Comparison of ENCODE assay signal across 9 mouse cellular contexts in genomic region chrX:159526388-159526787, GRCm38 (mm10). TPM values are rescaled to one million over a fixed set of nuclear protein-coding genes. Genes with fewer than 3 reads are reported as not detected.
DNase-seq lines count a peak whose midpoint lies in the region; ATAC-seq and TF ChIP-seq lines count a peak whose summit lies in the region.
"Had no signal": no experiment of that assay in that cellular context is flagged by ENCODE, and none has a peak within 500 bp of the region (broad histone marks: within the 10 kb centered on the region; RNA-seq: fewer than 3 reads in every experiment).

TSS of gene Bclaf3 (plus strand) at chrX:159526688.

- WGBS in hindbrain, embryonic 10.5 days = 90% methylated on average over 6 of the region's 6 CpGs
- 91% methylated on average over 6 of the region's 6 CpGs for WGBS in hindbrain, postnatal 0 days
- WGBS in embryonic facial prominence, embryonic 14.5 days = 73% methylated on average over 6 of the region's 6 CpGs
- WGBS in limb, embryonic 12.5 days = 83% methylated on average over 6 of the region's 6 CpGs

- H3K4me2 ChIP-seq in hindbrain, postnatal 0 days (ENCODE audit: low read depth, low read length) = no peak within 1 kb of the TSS
- no peak within 1 kb of the TSS for H3K4me2 ChIP-seq in embryonic facial prominence, embryonic 14.5 days (ENCODE audit: low read depth, low read length)
- H3K4me2 ChIP-seq in limb, embryonic 12.5 days = no peak within 1 kb of the TSS

- no peak within 1 kb of the TSS for H3K4me3 ChIP-seq in hindbrain, embryonic 10.5 days
- no peak within 1 kb of the TSS for H3K4me3 ChIP-seq in hindbrain, postnatal 0 days (ENCODE audit: low read length)
- H3K4me3 ChIP-seq in E14TG2a.4 (replicated peaks; ENCODE audit: low read length) = peak within 1 kb of the TSS; percentile 76
- no peak within 1 kb of the TSS for H3K4me3 ChIP-seq in embryonic facial prominence, embryonic 14.5 days (ENCODE audit: low read depth, low read length)
- H3K4me3 ChIP-seq in limb, embryonic 12.5 days (replicated peaks) = no peak within 1 kb of the TSS

- peaks cover 28% of the 10 kb centered on the region for H3K27me3 ChIP-seq in hindbrain, embryonic 10.5 days (ENCODE audit: insufficient read depth, poor library complexity, severe bottlenecking)
- H3K27me3 ChIP-seq in hindbrain, postnatal 0 days (ENCODE audit: insufficient read depth, low read length) = no peaks in the 10 kb centered on the region
- H3K27me3 ChIP-seq in E14TG2a.4 (ENCODE audit: insufficient read depth, low read length) = no peaks in the 10 kb centered on the region
- H3K27me3 ChIP-seq in embryonic facial prominence, embryonic 14.5 days (replicated peaks; ENCODE audit: control insufficient read depth, insufficient read depth, low read length) = no peaks in the 10 kb centered on the region; the same call in 1 of the 2 replicates
- H3K27me3 ChIP-seq in limb, embryonic 12.5 days = peaks cover 22% of the 10 kb centered on the region; the same call in 1 of the 2 replicates

- H3K9me3 ChIP-seq in hindbrain, embryonic 10.5 days = no peaks in the 10 kb centered on the region
- H3K9me3 ChIP-seq in hindbrain, postnatal 0 days (ENCODE audit: low read length) = no peaks in the 10 kb centered on the region
- no peaks in the 10 kb centered on the region for H3K9me3 ChIP-seq in E14TG2a.4 (ENCODE audit: low read length)
- H3K9me3 ChIP-seq in embryonic facial prominence, embryonic 14.5 days (ENCODE audit: control insufficient read depth, low read length) = no peaks in the 10 kb centered on the region
- no peaks in the 10 kb centered on the region for H3K9me3 ChIP-seq in limb, embryonic 12.5 days

- H3K4me1 ChIP-seq in hindbrain, embryonic 10.5 days (replicated peaks) = no peaks in the 10 kb centered on the region
- H3K4me1 ChIP-seq in hindbrain, postnatal 0 days (ENCODE audit: insufficient read depth, low read length) = no peaks in the 10 kb centered on the region
- H3K4me1 ChIP-seq in E14TG2a.4 (replicated peaks; ENCODE audit: low read depth, low read length) = peaks cover 46% of the 10 kb centered on the region
- no peaks in the 10 kb centered on the region for H3K4me1 ChIP-seq in embryonic facial prominence, embryonic 14.5 days (ENCODE audit: control insufficient read depth, insufficient read depth, low read length)
- no peaks in the 10 kb centered on the region for H3K4me1 ChIP-seq in limb, embryonic 12.5 days (replicated peaks)

- TF ChIP-seq CTCF in hindbrain, postnatal 0 days (IDR thresholded peaks at IDR 0.05; ENCODE audit: low read depth) = no peak
- TF ChIP-seq CTCF in E14TG2a.4 (conservative IDR thresholded peaks at IDR 0.05; ENCODE audit: low read length) = no peak

- no peak within 1 kb of the TSS for H3K9ac ChIP-seq in hindbrain, postnatal 0 days (replicated peaks; ENCODE audit: low read length)
- H3K9ac ChIP-seq in embryonic facial prominence, embryonic 14.5 days (ENCODE audit: low read depth, low read length) = no peak within 1 kb of the TSS
- H3K9ac ChIP-seq in limb, embryonic 12.5 days (replicated peaks) = no peak within 1 kb of the TSS

- DNase-seq in hindbrain, embryonic 10.5 days (ENCODE audit: low spot score) = no peak
- DNase-seq in hindbrain, postnatal 0 days (ENCODE audit: low spot score) = no peak
- DNase-seq in embryonic facial prominence, embryonic 14.5 days (ENCODE audit: low spot score) = no peak
- DNase-seq in cerebellum, postnatal 36 days = no peak
- DNase-seq in frontal cortex, postnatal 14 days (ENCODE audit: low spot score in 2 of 2) = no peak
- DNase-seq in frontal cortex, postnatal 25 days (ENCODE audit: low spot score in 2 of 2) = no peak
- DNase-seq: thymus, postnatal 36 days had no signal

- H3K27ac ChIP-seq in hindbrain, embryonic 10.5 days = no peak within 1 kb of the TSS
- H3K27ac ChIP-seq in hindbrain, postnatal 0 days = no peak within 1 kb of the TSS
- H3K27ac ChIP-seq in embryonic facial prominence, embryonic 14.5 days (replicated peaks; ENCODE audit: low read depth, low read length) = no peak within 1 kb of the TSS
- H3K27ac ChIP-seq in limb, embryonic 12.5 days = no peak within 1 kb of the TSS

- no peak for ATAC-seq in hindbrain, postnatal 0 days
- ATAC-seq in embryonic facial prominence, embryonic 14.5 days (ENCODE audit: low read depth) = no peak
- ATAC-seq in limb, embryonic 12.5 days (ENCODE audit: insufficient number of reproducible peaks, insufficient read depth, low FRiP score, low TSS enrichment, low read depth) = no peak

- no peaks in the 10 kb centered on the region for H3K36me3 ChIP-seq in hindbrain, embryonic 10.5 days
- no peaks in the 10 kb centered on the region for H3K36me3 ChIP-seq in hindbrain, postnatal 0 days (ENCODE audit: insufficient read depth, low read length)
- H3K36me3 ChIP-seq in E14TG2a.4 (ENCODE audit: insufficient read depth, low read length) = no peaks in the 10 kb centered on the region
- H3K36me3 ChIP-seq in embryonic facial prominence, embryonic 14.5 days (ENCODE audit: control insufficient read depth, insufficient read depth, low read length) = no peaks in the 10 kb centered on the region
- no peaks in the 10 kb centered on the region for H3K36me3 ChIP-seq in limb, embryonic 12.5 days

RNA-seq across cellular contexts. Expression of gene Bclaf3, which starts in this region (rescaled TPM):
- polyA plus RNA-seq in hindbrain, embryonic 10.5 days (2016; fragmentation: Nextera tagmentation; extraction: Ambion mirVana) = 18.8 and 24.5 TPM in 2 replicates
- 4.8 and 6.9 TPM in 2 replicates for total RNA-seq in hindbrain, postnatal 0 days (2014; rRNA removed)
- polyA plus RNA-seq in hindbrain, postnatal 0 days (2015; fragmentation: Nextera tagmentation; extraction: Ambion mirVana) = 18.3 and 18.5 TPM in 2 replicates
- 16.2 and 16.9 TPM in 2 replicates for polyA plus RNA-seq in embryonic facial prominence, embryonic 14.5 days (2014; fragmentation: Nextera tagmentation; extraction: Ambion mirVana)
- 25.7 and 26.9 TPM in 2 replicates for polyA plus RNA-seq in limb, embryonic 12.5 days (2016; fragmentation: Nextera tagmentation; extraction: Ambion mirVana)
